Comparison of ENCODE assay signal across 8 mouse cellular contexts in genomic region chrX:42342951-42343879, GRCm38 (mm10).
DNase-seq lines count a peak whose midpoint lies in the region; ATAC-seq lines count a peak whose summit lies in the region.

No protein-coding gene starts in this region.

- H3K9me3 ChIP-seq in heart, embryonic 14.5 days (ENCODE audit: control insufficient read depth, low read length): no peaks in the 10 kb centered on the region
- H3K9me3 ChIP-seq in hindbrain, embryonic 12.5 days (replicated peaks): no peaks in the 10 kb centered on the region
- H3K9me3 ChIP-seq in liver, embryonic 16.5 days (replicated peaks; ENCODE audit: control insufficient read depth, low read length): no peaks in the 10 kb centered on the region

- H3K4me3 ChIP-seq in heart, embryonic 14.5 days (ENCODE audit: control insufficient read depth in 1 of 2, insufficient read depth in 1 of 2, low read depth in 1 of 2, low read length in 2 of 2): no peak overlapping the region
- no peak overlapping the region for H3K4me3 ChIP-seq in hindbrain, embryonic 12.5 days
- H3K4me3 ChIP-seq in liver, embryonic 16.5 days (ENCODE audit: low read depth, low read length): no peak overlapping the region

- no peak for DNase-seq in heart, postnatal 14 days
- peak; percentile 70 for DNase-seq in ZHBTc4 (ENCODE audit: low read depth, low spot score)
- no peak for DNase-seq in ovary, postnatal 14 days (ENCODE audit: low spot score)

- WGBS in heart, embryonic 14.5 days: 27% methylated on average over 16 of the region's 16 CpGs
- WGBS in hindbrain, embryonic 12.5 days: 16% methylated on average over 16 of the region's 16 CpGs
- WGBS in liver, embryonic 16.5 days (ENCODE audit: insufficient replicate concordance): 15% methylated on average over 16 of the region's 16 CpGs

- H3K27me3 ChIP-seq in heart, embryonic 14.5 days (ENCODE audit: control insufficient read depth, insufficient read depth, low read length): no peaks in the 10 kb centered on the region
- no peaks in the 10 kb centered on the region for H3K27me3 ChIP-seq in hindbrain, embryonic 12.5 days
- H3K27me3 ChIP-seq in liver, embryonic 16.5 days (ENCODE audit: control insufficient read depth, insufficient read depth, low read depth, low read length): no peaks in the 10 kb centered on the region

- ATAC-seq in heart, embryonic 14.5 days (ENCODE audit: insufficient number of reproducible peaks, insufficient read depth, low FRiP score, low read depth): no peak
- ATAC-seq in hindbrain, embryonic 12.5 days (ENCODE audit: low FRiP score): peak; percentile 92
- ATAC-seq in liver, embryonic 16.5 days (ENCODE audit: low read depth): no peak
- 0 out of 2 replicates have a peak, but pooled peaks have one; percentile 39 for ATAC-seq in neutrophil, adult 5-6 weeks (ENCODE audit: extremely low read depth, insufficient number of reproducible peaks, low FRiP score, poor library complexity, severe bottlenecking)
- ATAC-seq in megakaryocyte-erythroid progenitor cell, adult 5-6 weeks (replicated peaks; ENCODE audit: low FRiP score, low TSS enrichment, poor library complexity, severe bottlenecking): no peak

- H3K27ac ChIP-seq in heart, embryonic 14.5 days (replicated peaks in 1 of 2; ENCODE audit: control insufficient read depth in 1 of 2, insufficient read depth in 1 of 2, low read depth in 2 of 2, low read length in 2 of 2): no peak overlapping the region
- peak overlapping the region; percentile 40 for H3K27ac ChIP-seq in hindbrain, embryonic 12.5 days
- H3K27ac ChIP-seq in liver, embryonic 16.5 days (ENCODE audit: low read length): no peak overlapping the region

- peaks cover 0 to 5% of the 10 kb centered on the region in 2 experiments; a peak in 2 of 4 replicates for H3K4me1 ChIP-seq in heart, embryonic 14.5 days (ENCODE audit: control insufficient read depth in 2 of 2, insufficient read depth in 2 of 2, low read length in 2 of 2)
- H3K4me1 ChIP-seq in hindbrain, embryonic 12.5 days: peaks cover 7% of the 10 kb centered on the region; the same call in 1 of the 2 replicates
- H3K4me1 ChIP-seq in liver, embryonic 16.5 days (ENCODE audit: control insufficient read depth, low read depth, low read length): no peaks in the 10 kb centered on the region

- intact Hi-C loops in heart, postnatal 14 days (cut with DNase I): no loop called here

- H3K9ac ChIP-seq in heart, embryonic 14.5 days (ENCODE audit: low read length): no peak overlapping the region
- H3K9ac ChIP-seq in hindbrain, embryonic 12.5 days: no peak overlapping the region
- no peak overlapping the region for H3K9ac ChIP-seq in liver, embryonic 16.5 days (ENCODE audit: low read depth, low read length)

- H3K36me3 ChIP-seq in heart, embryonic 14.5 days (ENCODE audit: control insufficient read depth, insufficient read depth, low read length): no peaks in the 10 kb centered on the region
- H3K36me3 ChIP-seq in hindbrain, embryonic 12.5 days: no peaks in the 10 kb centered on the region
- H3K36me3 ChIP-seq in liver, embryonic 16.5 days (ENCODE audit: control insufficient read depth, insufficient read depth): no peaks in the 10 kb centered on the region

- H3K4me2 ChIP-seq in heart, embryonic 14.5 days (ENCODE audit: low read length): 0 out of 2 replicates have a peak overlapping the region, but pooled peaks have one; percentile 6
- H3K4me2 ChIP-seq in hindbrain, embryonic 12.5 days (replicated peaks): no peak overlapping the region
- 0 out of 2 replicates have a peak overlapping the region, but pooled peaks have one; percentile 3 for H3K4me2 ChIP-seq in liver, embryonic 16.5 days (ENCODE audit: low read depth, low read length)

Comparison
In these comparisons a context has a peak if more than half of its experiments do, and no peak if none do; other contexts are left out.
1. ATAC-seq: peak in hindbrain, embryonic 12.5 days (single experiment) and neutrophil, adult 5-6 weeks (single experiment); none in heart, embryonic 14.5 days (single experiment), liver, embryonic 16.5 days (single experiment) and megakaryocyte-erythroid progenitor cell, adult 5-6 weeks (single experiment).